Mouse (Mus musculus): ENCODE results near the gene Gm21983.

- no peak for TF ChIP-seq CTCF (IDR thresholded peaks at IDR 0.05; ENCODE audit: extremely low read depth, insufficient read depth, low read length)
- TF ChIP-seq POLR2A (IDR thresholded peaks at IDR 0.05; ENCODE audit: extremely low read depth, insufficient read depth, low read length): no peak
Observed at GRCm38 (mm10) chr7:27168371-27168770, 12.5 kb downstream of the Gm21983 start.
